Mouse (Mus musculus) E14TG2a.4 (cell line): ENCODE measurements around the gene Macrod1.

Experiments used
- CTCF ChIP-seq: conservative IDR thresholded peaks from 2 replicates; pipeline ENCODE4 v1.5.1; 2014; ENCODE audit warnings: low read length
- NANOG ChIP-seq: IDR thresholded peaks from 2 replicates; pipeline ENCODE4 v1.6.1; 2014; ENCODE audit warnings: borderline replicate concordance, low read length, mixed read lengths
- POU5F1 ChIP-seq: IDR thresholded peaks from 2 replicates; pipeline ENCODE4 v1.6.1; 2014; ENCODE audit warnings: low read length, borderline replicate concordance

GRCm38 (mm10) chr19:7212216-7212615 lies 155.6 kb downstream of the Macrod1 start:
- TF ChIP-seq CTCF (no peak), NANOG (no peak), POU5F1 (no peak)
